9 mouse cellular contexts compared by ENCODE assay signal in the genomic region with DNA sequence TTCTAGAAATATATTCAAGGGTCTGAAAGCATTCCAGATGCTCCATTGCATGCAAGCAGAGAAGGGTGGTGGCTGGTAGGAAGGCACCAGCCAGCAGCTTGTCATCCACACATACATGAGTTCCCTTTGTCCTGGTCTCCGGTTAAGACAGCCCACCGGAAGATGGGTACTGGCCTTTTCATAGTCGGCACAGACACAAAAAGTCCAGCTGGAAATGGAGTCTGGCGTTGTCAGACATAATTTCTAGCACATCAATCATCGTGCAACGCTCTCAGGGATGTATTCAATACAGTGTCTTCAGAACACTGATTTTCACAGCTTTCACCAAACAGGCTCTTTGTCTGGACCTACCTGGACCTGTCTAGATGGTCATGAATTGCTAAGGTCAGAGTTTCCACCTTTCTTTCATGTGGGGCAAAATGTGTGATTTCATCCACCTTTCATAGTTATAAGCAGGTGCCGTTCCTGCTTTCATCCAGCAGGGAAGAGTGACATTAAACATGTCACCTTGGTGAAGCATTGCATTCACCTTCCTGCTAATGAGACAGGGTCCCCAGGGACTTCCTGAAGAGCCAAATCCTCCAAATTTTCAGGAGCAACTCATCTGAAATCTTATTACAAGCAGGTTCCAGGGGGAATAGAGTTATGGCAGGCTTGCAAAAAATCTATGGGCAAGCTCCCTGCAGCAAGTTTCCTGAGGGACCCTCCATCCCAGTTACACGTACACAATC. TPM values are rescaled to one million over a fixed set of nuclear protein-coding genes. Genes with fewer than 3 reads are reported as not detected.
DNase-seq lines count a peak whose midpoint lies in the region; ATAC-seq and TF ChIP-seq lines count a peak whose summit lies in the region.
"Had no signal": no experiment of that assay in that cellular context is flagged by ENCODE, and none has a peak within 500 bp of the region (broad histone marks: within the 10 kb centered on the region; RNA-seq: fewer than 3 reads in every experiment).

No protein-coding gene starts in this region.

- 49% methylated on average over 8 of the region's 8 CpGs for WGBS in kidney, postnatal 0 days
- 51% methylated on average over 8 of the region's 8 CpGs for WGBS in embryonic facial prominence, embryonic 10.5 days
- 51% methylated on average over 8 of the region's 8 CpGs for WGBS in intestine, embryonic 14.5 days

- H3K27me3 ChIP-seq in kidney, postnatal 0 days (ENCODE audit: insufficient read depth, low read length) = no peaks in the 10 kb centered on the region
- H3K27me3 ChIP-seq in embryonic facial prominence, embryonic 10.5 days (replicated peaks; ENCODE audit: low read depth, poor library complexity, severe bottlenecking) = no peaks in the 10 kb centered on the region
- no peaks in the 10 kb centered on the region for H3K27me3 ChIP-seq in intestine, embryonic 14.5 days (replicated peaks; ENCODE audit: control insufficient read depth, insufficient read depth, low read length)

- peak; percentile 9; the same call in 1 of the 2 replicates for TF ChIP-seq CTCF in kidney, postnatal 0 days (IDR thresholded peaks at IDR 0.05; ENCODE audit: low read depth)

- no peaks in the 10 kb centered on the region for H3K36me3 ChIP-seq in kidney, postnatal 0 days (ENCODE audit: insufficient read depth, low read length)
- H3K36me3 ChIP-seq in embryonic facial prominence, embryonic 10.5 days (replicated peaks) = peaks cover 8% of the 10 kb centered on the region
- H3K36me3 ChIP-seq in intestine, embryonic 14.5 days (ENCODE audit: control insufficient read depth, insufficient read depth, low read length) = peaks cover 2% of the 10 kb centered on the region; the same call in 1 of the 2 replicates

- DNase-seq in kidney, postnatal 0 days (ENCODE audit: low spot score) = no peak
- DNase-seq in kidney, postnatal 36 days = no peak
- DNase-seq in embryonic facial prominence, embryonic 10.5 days (ENCODE audit: low spot score) = peak; percentile 26
- no peak for DNase-seq in intestine, embryonic 14.5 days (ENCODE audit: low spot score)
- peak; percentile 23 for DNase-seq in neural tube, embryonic 10.5 days (ENCODE audit: extremely low spot score, low spot score)
- DNase-seq in yolk sac, embryonic 10.5 days (ENCODE audit: low spot score) = no peak
- DNase-seq in testis, postnatal 10 days (ENCODE audit: low spot score) = no peak

- H3K9ac ChIP-seq in kidney, postnatal 0 days (ENCODE audit: low read depth, low read length) = no peak overlapping the region
- H3K9ac ChIP-seq in intestine, embryonic 14.5 days (ENCODE audit: low read length) = peak overlapping the region; percentile 93; the same call in 1 of the 2 replicates

- peaks cover 6% of the 10 kb centered on the region for H3K4me1 ChIP-seq in kidney, postnatal 0 days (replicated peaks; ENCODE audit: insufficient read depth, low read length)
- H3K4me1 ChIP-seq in embryonic facial prominence, embryonic 10.5 days = peaks cover 36% of the 10 kb centered on the region
- H3K4me1 ChIP-seq in intestine, embryonic 14.5 days (replicated peaks; ENCODE audit: control insufficient read depth, insufficient read depth, low read length) = peaks cover 6% of the 10 kb centered on the region; the same call in 1 of the 2 replicates

- peak overlapping the region; percentile 59 for H3K4me2 ChIP-seq in kidney, postnatal 0 days (ENCODE audit: low read length)
- H3K4me2 ChIP-seq in intestine, embryonic 14.5 days (ENCODE audit: low read length) = peak overlapping the region; percentile 98

- no peak overlapping the region for H3K27ac ChIP-seq in kidney, postnatal 0 days
- H3K27ac ChIP-seq in embryonic facial prominence, embryonic 10.5 days (replicated peaks) = peak overlapping the region; percentile 100
- peak overlapping the region; percentile 99; the same call in 1 of the 2 replicates for H3K27ac ChIP-seq in intestine, embryonic 14.5 days (ENCODE audit: low read depth)

- no peaks in the 10 kb centered on the region for H3K9me3 ChIP-seq in kidney, postnatal 0 days (replicated peaks; ENCODE audit: low read length)
- H3K9me3 ChIP-seq in embryonic facial prominence, embryonic 10.5 days = no peaks in the 10 kb centered on the region
- no peaks in the 10 kb centered on the region for H3K9me3 ChIP-seq in intestine, embryonic 14.5 days (ENCODE audit: control insufficient read depth, low read length)

- no peak for ATAC-seq in kidney, postnatal 0 days (replicated peaks; ENCODE audit: low FRiP score, low read depth)
- ATAC-seq in intestine, embryonic 14.5 days (replicated peaks; ENCODE audit: low FRiP score, low TSS enrichment, low read depth) = no peak
- ATAC-seq in monocyte, adult 5-6 weeks (replicated peaks; ENCODE audit: insufficient number of reproducible peaks, low FRiP score, low TSS enrichment, poor library complexity, severe bottlenecking) = no peak

- no peak overlapping the region for H3K4me3 ChIP-seq in kidney, postnatal 0 days (replicated peaks; ENCODE audit: low read depth, low read length)
- H3K4me3 ChIP-seq in embryonic facial prominence, embryonic 10.5 days = peak overlapping the region; percentile 100
- H3K4me3 ChIP-seq in intestine, embryonic 14.5 days (ENCODE audit: low read depth, low read length) = peak overlapping the region; percentile 92
- H3K4me3 ChIP-seq: erythroblast, embryonic 14.5 days had no signal

RNA-seq across cellular contexts. Expression of gene Mex3b, which starts 2.7 kb away (rescaled TPM):
- polyA plus RNA-seq in kidney, postnatal 0 days (2015; fragmentation: Nextera tagmentation; extraction: Ambion mirVana) = 11.2 and 11.3 TPM in 2 replicates
- 27.8 and 30.1 TPM in 2 replicates for polyA plus RNA-seq in embryonic facial prominence, embryonic 10.5 days (2016; fragmentation: Nextera tagmentation; extraction: Ambion mirVana)
- polyA plus RNA-seq in intestine, embryonic 14.5 days (2014; fragmentation: Nextera tagmentation; extraction: Ambion mirVana) = 11.8 and 14.1 TPM in 2 replicates
- 3.3 to 3.8 TPM (median 3.8 TPM) in 3 replicates for total RNA-seq in monocyte, adult 5-6 weeks (2017)

Comparison
In these comparisons a context has a peak if more than half of its experiments do, and no peak if none do; other contexts are left out.
1. DNase-seq: peak in embryonic facial prominence, embryonic 10.5 days (single experiment) and neural tube, embryonic 10.5 days (single experiment); none in kidney, postnatal 0 days (single experiment), kidney, postnatal 36 days (0 of 2), intestine, embryonic 14.5 days (single experiment), yolk sac, embryonic 10.5 days (single experiment) and testis, postnatal 10 days (single experiment).